Mouse (Mus musculus): ENCODE results near the gene Slc13a4.

DNA sequence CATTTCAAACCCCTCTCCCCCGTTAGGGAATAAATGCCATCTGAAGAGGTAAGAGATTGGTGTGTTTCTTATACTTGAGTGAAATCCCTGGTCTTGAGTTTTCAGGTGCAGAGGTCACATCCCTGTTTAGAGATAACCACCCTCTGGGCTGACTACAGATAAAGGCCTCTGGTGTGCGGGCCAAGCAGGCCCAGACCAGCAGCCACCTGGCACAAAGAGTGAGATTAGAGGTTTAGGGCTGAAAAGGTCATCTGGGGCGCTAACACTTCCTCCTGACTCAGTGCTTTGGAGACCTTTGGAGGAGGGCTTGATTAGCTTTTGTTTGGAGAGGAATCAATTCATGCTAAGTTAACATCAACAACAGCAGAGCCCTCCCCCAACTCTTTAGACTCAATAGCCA, 25.7 kb upstream of the Slc13a4 start:
- TF ChIP-seq CTCF (IDR thresholded peaks at IDR 0.05; ENCODE audit: low read depth, low read length) (no peak), POLR2A (IDR thresholded peaks at IDR 0.05; ENCODE audit: borderline replicate concordance, low read depth, low read length) (no peak)
